Mouse (Mus musculus) colon, adult 2 months (tissue): ENCODE data around the gene Dmgdh. TPM values are rescaled to one million over a fixed set of nuclear protein-coding genes. Genes with fewer than 3 reads are reported as not detected.

ENCODE experiments used
- polyA plus RNA-seq: library from polyadenylated mRNA; depleted of rRNA; stranded (reverse); fragments of >200 nt; gene quantifications from 2 replicates; pipeline ENCODE4 v1.2.3, GENCODE M21; 2012; rRNA removed

The Dmgdh gene
- 0.06 and 0.24 TPM in 2 replicates for polyA plus RNA-seq

DNA sequence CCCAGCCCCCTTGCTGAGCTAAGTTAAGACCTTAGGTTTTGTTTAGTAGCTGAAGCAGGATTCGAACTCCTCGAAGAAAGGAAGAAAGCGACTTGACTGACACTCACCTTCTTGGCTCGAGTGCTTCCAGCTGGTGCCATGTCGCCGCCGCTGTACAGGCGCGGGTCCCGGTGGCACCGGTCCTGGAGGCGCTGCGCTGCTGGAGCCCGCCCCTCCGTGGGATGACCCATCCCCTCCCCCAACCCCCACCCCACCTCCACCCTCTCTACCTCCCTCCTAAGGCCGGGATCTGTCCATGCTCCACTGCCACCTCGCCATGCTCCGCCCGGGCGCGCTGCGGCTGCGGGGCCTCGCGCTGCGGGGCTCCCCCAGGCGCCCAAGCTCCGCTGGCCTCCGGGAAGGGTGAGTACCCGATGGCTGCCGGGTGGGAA is at the start of gene Dmgdh, which contains the start of gene Bhmt2:
Dmgdh (plus strand) TSS at position 303 of the 431 bp plus-strand sequence.
Bhmt2 (minus strand) TSS at position 172 of the 431 bp plus-strand sequence.

DNA sequence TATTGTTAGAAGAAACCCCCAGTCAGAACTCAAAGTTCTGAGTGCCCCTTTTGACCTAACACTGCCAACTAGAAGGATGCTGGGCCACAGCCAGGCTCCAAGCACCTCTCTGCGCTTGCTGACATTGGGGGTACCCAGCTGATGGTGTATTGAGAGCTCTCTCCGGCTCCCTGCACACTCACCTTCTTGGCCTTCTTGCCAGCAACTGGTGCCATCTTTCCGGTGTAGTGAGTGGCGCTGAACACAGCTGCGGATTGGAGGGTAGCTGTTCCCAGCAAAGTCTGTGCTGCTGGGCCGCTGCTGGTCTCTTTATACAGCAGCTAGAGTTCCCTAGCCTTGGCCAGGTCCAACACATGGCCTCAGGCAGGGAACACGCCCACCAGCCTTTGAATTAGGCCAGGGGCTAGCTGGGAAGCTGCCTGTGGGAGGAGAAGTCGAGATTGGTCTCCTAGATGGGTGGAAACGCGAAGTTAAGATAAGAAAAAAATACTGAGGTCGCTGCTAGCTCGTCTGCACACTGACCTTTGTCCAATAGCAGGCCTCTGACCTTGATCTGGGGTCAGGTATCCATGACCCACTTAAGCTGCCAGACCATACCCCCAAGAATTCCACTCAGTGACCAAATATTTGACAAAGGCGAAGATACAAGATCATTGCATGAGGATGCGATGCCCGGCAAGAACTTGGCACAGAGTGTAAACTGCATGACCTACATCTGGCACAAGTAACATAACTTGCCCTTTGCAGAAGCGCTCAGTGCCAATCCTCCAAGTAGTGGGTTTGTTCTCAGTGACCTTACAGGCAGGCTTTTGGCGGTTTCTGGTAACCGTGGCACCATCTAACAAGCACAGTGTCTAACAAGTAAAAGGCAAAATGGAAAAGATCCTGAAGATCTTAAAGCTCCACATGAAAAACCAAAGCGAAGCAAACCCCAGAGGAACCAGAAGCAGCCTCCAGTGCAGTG is 36.7 kb upstream of the Dmgdh start, which contains the start of gene Bhmt:
Bhmt (minus strand) TSS at position 680 of the 964 bp plus-strand sequence.

DNA sequence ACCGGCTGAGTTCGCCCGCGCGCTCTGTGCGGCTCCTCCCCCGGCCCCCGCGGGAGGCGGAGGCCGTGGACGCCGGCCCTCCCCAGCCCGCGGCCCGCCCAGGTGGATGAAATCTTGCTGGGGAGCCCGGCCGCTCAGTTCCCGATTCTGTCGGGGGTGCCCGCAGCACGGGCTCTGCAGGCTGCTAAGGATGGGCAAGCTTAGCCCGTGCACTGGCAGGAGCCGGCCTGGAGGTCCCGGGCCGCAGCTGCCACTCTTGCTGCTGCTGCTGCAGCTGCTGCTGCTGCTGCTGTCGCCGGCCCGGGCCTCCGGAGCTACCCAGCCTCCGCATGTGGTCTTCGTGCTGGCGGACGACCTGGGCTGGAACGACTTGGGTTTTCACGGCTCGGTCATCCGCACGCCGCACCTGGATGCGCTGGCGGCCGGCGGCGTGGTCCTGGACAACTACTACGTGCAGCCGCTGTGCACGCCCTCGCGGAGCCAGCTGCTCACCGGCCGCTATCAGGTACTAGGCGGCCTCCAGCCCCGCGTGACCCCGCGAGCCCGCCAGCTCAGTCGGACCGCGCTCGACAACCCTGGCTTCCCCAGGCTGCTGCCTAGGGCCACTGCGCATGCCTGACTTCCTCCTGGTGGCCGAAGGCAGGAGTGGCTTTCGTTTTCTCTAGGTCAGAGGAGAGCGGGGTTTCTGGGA is 97.5 kb downstream of the Dmgdh start, which contains the start of gene Arsb:
Arsb (plus strand) TSS at position 43 of the 691 bp plus-strand sequence.

Other genes with a start within 250 kb of the Dmgdh start
- gene Jmy, start 174.6 kb upstream of the Dmgdh start, polyA plus RNA-seq = 12.6 and 14.7 TPM in 2 replicates
- 0.12 TPM in 1 of 2 replicates, not detected in the other for gene Bhmt, start 36.5 kb upstream of the Dmgdh start, polyA plus RNA-seq
- 0.07 and 0.38 TPM in 2 replicates for gene Bhmt2, start 131 bp upstream of the Dmgdh start, polyA plus RNA-seq
- gene Arsb, start 97.2 kb downstream of the Dmgdh start, polyA plus RNA-seq = 18.5 and 21.7 TPM in 2 replicates